Mouse (Mus musculus): ENCODE measurements around the gene Zmym2.
"Not testable (repeated sequence)": the region's sequence is repeated elsewhere in the genome, so short reads cannot be mapped to it uniquely, and the experiment has no call there.

DNA sequence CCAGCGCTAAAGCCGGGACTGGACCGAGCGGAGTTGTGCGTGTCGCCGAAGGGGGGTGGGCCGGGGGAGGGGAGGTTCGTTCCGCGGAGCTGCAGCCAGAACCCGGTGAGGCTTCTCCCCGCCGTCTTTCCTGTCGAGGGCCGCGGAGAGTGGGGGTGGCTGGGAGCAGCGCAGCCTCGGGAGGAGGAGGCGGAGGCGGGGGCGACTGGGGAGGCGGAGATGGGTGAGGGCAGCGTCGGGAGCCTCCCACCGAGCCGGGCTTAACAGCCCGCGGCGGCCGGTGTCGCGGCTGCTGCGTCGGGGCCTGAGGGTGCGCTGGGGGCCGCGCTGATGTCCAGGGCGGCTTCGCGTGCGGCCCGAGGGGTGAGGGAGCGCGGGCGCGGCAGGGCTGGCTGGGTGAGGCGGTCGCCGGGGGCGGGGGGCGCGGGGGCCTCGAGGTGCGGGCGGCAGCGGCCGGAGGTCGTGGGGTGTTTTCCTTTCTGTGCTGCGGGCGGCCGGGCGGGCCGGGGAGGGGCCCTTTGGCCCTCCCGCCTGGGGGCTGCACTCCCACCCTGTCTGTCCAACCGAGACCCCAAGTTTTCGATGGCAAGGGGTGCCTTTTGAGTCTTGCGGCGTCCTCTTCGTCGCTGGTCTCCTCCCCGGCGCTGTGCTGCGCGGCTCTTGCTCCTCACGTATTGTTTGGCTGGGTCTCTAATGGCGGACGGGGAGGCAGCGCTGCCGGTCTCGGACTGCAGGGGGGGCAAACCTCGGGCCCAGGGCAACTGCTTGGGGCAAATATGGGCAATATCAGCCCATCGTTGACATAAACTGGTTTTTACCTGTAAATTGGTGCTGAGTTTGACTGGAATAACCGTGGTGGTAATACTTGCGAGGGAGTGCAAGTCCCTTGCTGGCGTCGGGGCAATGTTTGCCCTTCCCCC lies at the start of gene Zmym2:
- peak; percentile 78 for TF ChIP-seq CTCF (IDR thresholded peaks at IDR 0.05; ENCODE audit: low read depth)
- TF ChIP-seq EP300 (IDR thresholded peaks at IDR 0.05; ENCODE audit: low read depth) = not testable (repeated sequence)
